Mouse (Mus musculus): ENCODE results near the gene Vwa3a. TPM values are rescaled to one million over a fixed set of nuclear protein-coding genes. Genes with fewer than 3 reads are reported as not detected.

Vwa3a gene
- 3.2 and 3.6 TPM in 2 replicates for polyA plus RNA-seq (2021; fragmentation: Nextera tagmentation)
- long read RNA-seq, experiment 1, partial matches to known transcripts: 0 of 2 reads
- long read RNA-seq, experiment 1, other reads (novel, unspliced or antisense): 2 of 2 reads
- long read RNA-seq, experiment 2, full-length matches to known transcripts: 1 of 9 reads
- long read RNA-seq, experiment 2, partial matches to known transcripts: 4 of 9 reads
- long read RNA-seq, experiment 2, other reads (novel, unspliced or antisense): 4 of 9 reads

DNA sequence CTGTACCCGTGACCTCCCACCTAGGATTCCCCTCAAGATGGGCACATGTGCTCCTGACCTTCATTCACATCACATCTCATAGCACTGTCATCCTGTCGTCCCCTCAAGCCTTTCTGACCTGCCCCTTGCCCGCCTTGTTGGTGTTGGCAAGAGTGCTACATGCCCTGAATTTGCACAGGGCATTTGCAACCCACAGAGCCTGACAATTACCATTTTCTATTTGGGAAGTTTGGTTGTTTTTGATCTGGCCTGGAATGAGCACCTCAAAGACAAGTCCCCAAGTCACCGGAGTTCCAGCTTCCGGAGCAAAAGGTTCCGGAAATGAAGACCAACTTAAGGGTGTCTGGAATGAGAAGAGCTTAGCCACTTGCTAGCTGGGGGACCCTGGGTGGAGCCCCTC is at the start of gene Vwa3a:
Gene Vwa3a, plus strand, starts transcription at position 301 of the 400 bp plus-strand sequence.

DNA sequence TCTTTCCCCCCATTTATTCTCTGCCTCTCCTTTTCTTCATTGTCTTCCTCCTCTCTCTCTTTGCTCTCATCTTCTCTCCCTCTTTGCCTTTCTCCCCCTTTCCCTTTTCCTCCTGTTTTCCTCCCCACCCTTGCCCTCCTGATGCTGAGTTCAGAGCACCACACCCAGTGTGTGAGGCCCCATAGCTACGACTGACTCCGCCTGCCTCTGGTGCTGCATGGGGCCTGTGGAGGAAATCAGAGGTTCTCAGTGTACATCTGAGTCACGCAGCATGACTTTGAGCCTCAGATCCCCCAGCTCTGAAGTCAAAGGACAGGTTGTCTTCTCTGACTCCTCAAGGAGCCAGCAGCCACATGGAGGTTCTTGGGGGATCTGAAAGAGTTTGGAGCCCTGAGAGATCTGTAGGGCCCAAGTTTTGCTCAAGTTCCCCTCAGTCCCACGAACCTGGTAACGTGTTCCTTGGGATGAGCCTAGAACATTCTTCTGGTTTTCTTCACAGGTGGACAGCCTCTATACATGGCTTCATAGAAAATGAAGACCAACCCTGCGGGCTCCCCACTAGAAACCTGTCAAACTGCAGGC is 72.8 kb downstream of the Vwa3a start, which contains the start of gene Gm5737:
Gene Gm5737, plus strand, starts transcription at position 532 of the 582 bp plus-strand sequence.

DNA sequence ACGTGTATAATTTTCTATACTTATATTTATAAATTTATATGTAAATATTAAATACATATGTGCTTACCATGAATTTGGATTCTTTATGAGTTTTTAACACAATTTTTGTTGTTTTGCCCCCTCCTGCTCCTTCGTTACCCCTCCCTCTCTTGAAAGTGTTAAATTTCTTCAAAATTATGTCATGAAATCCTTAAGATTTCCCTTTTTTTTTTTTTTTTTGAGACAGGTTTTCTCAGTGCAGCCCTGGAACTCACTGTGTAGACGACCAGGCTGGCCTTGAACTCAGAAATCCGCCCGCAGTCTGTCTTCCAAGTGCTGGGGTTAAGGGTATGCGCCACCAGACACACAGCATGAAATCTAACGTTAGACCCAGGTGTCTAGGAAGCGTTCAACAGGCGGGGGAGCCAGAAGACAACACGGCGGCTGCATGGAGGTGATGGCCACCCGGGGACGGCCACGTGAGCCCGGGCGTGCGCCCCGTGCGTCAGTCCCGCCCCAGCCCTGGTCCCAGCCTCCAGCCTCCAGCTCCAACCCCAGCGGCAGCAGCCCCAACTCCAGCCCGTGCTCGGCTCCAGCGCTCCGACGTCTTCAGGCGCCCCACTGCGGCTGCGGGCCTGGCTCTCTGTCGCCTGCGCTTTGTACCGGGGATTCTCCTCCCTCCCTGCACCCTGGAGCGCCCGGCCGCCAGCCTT is 103.4 kb downstream of the Vwa3a start, which contains the start of gene Eef2k:
Gene Eef2k, plus strand, starts transcription at position 487 of the 692 bp plus-strand sequence.

Other genes starting within 250 kb of the Vwa3a start
- 234 and 247 TPM in 2 replicates for gene Uqcrc2, start 104.1 kb upstream of the Vwa3a start, polyA plus RNA-seq (2021; fragmentation: Nextera tagmentation)
- 0.13 and 0.18 TPM in 2 replicates for gene Pdzd9, start 69.0 kb upstream of the Vwa3a start, polyA plus RNA-seq (2021; fragmentation: Nextera tagmentation)
- gene Mosmo, start 61.7 kb upstream of the Vwa3a start, polyA plus RNA-seq (2021; fragmentation: Nextera tagmentation): 9.6 and 11.2 TPM in 2 replicates
- gene Gm5737, start 73.0 kb downstream of the Vwa3a start, polyA plus RNA-seq (2021; fragmentation: Nextera tagmentation): not detected in 2 replicates
- gene Eef2k, start 103.5 kb downstream of the Vwa3a start, polyA plus RNA-seq (2021; fragmentation: Nextera tagmentation): 6.8 and 7.3 TPM in 2 replicates
- gene Polr3e, start 178.4 kb downstream of the Vwa3a start, polyA plus RNA-seq (2021; fragmentation: Nextera tagmentation): 12.0 and 12.6 TPM in 2 replicates
- gene Cdr2, start 243.0 kb downstream of the Vwa3a start, polyA plus RNA-seq (2021; fragmentation: Nextera tagmentation): 0.72 and 1.8 TPM in 2 replicates
- gene Mfsd13b, start 243.2 kb downstream of the Vwa3a start, polyA plus RNA-seq (2021; fragmentation: Nextera tagmentation): 1.8 and 3.3 TPM in 2 replicates

Measured in layer of hippocampus, adult 6 months (tissue).